Mouse (Mus musculus) forebrain, embryonic 15.5 days (tissue): ENCODE data around the gene Uts2b. TPM values are rescaled to one million over a fixed set of nuclear protein-coding genes. Genes with fewer than 3 reads are reported as not detected.
"Not testable (repeated sequence)": the region's sequence is repeated elsewhere in the genome, so short reads cannot be mapped to it uniquely, and the experiment has no call there.

Source experiments
- ATAC-seq: fragments of 200-750 bp; cut with Nextera tagmentation; replicated peaks from 2 replicates; pipeline ENCODE4 v1.8.0; 2017; ENCODE audit warnings: mild to moderate bottlenecking, moderate TSS enrichment, moderate library complexity
- H3K27ac ChIP-seq: fragments of 300-500 bp; sonication (generic); replicated peaks from 2 replicates; pipeline ENCODE4 v1.5.1; 2015; ENCODE audit warnings: mild to moderate bottlenecking, inconsistent platforms
- H3K27me3 ChIP-seq: fragments of 300-500 bp; sonication (generic); 2 replicates; pipeline ENCODE4 v1.6.1; 2015; ENCODE audit warnings: inconsistent platforms
- H3K36me3 ChIP-seq: fragments of 300-500 bp; sonication (generic); 2 replicates; pipeline ENCODE4 v1.6.1; 2015; ENCODE audit warnings: mild to moderate bottlenecking, inconsistent platforms
- H3K4me1 ChIP-seq: fragments of 300-500 bp; sonication (generic); 2 replicates; pipeline ENCODE4 v1.6.1; 2015; ENCODE audit warnings: inconsistent platforms
- H3K4me2 ChIP-seq: fragments of 300-500 bp; sonication (generic); replicated peaks from 2 replicates; pipeline ENCODE4 v1.6.1; 2015; ENCODE audit warnings: mild to moderate bottlenecking, inconsistent platforms
- H3K4me3 ChIP-seq: fragments of 300-500 bp; sonication (generic); 2 replicates; pipeline ENCODE4 v1.5.1; 2015; ENCODE audit warnings: mild to moderate bottlenecking, inconsistent platforms
- H3K9ac ChIP-seq: fragments of 300-500 bp; sonication (generic); replicated peaks from 2 replicates; pipeline ENCODE4 v1.6.1; 2015; ENCODE audit warnings: mild to moderate bottlenecking, inconsistent platforms
- H3K9me3 ChIP-seq: fragments of 300-500 bp; sonication (generic); 2 replicates; pipeline ENCODE4 v1.6.1; 2016; ENCODE audit warnings: inconsistent platforms
- WGBS: fragments of 180-500 bp; shearing (Covaris S2); methylation state at CpG from one replicate; pipeline ENCODE4 v1.1.7; 2015; ENCODE audit warnings: mixed read lengths; 5-methylcytosine and 5-hydroxymethylcytosine counted together
- polyA plus RNA-seq: library from polyadenylated mRNA; unstranded; fragments of >200 nt; fragmentation: Nextera tagmentation; extraction: Ambion mirVana; gene quantifications from 2 replicates; pipeline ENCODE4 v1.2.1, GENCODE M21; 2015

Gene Uts2b
- polyA plus RNA-seq, 1 experiment from 2014 or later = not detected

GRCm38 (mm10) chr16:27360059-27360458, 10.0 kb downstream of the Uts2b start:
- H3K36me3 ChIP-seq = no peaks in the 10 kb centered on the region
- no peaks in the 10 kb centered on the region for H3K27me3 ChIP-seq
- no peaks in the 10 kb centered on the region for H3K4me1 ChIP-seq
- 97% methylated on average over 1 of the region's 1 CpGs for WGBS
- H3K4me3 ChIP-seq = no peak overlapping the region
- no peaks in the 10 kb centered on the region for H3K9me3 ChIP-seq
- no peak overlapping the region for H3K4me2 ChIP-seq
- no peak overlapping the region for H3K9ac ChIP-seq
- no peak overlapping the region for H3K27ac ChIP-seq
- ATAC-seq = no peak

- no peaks in the 10 kb centered on the region for H3K9me3 ChIP-seq
- H3K36me3 ChIP-seq = no peaks in the 10 kb centered on the region
- no peak overlapping the region for H3K27ac ChIP-seq
- WGBS = 88% methylated on average over 2 of the region's 2 CpGs
- no peak overlapping the region for H3K4me2 ChIP-seq
- H3K4me3 ChIP-seq = no peak overlapping the region
- no peak overlapping the region for H3K9ac ChIP-seq
- H3K4me1 ChIP-seq = no peaks in the 10 kb centered on the region
- ATAC-seq = no peak
- no peaks in the 10 kb centered on the region for H3K27me3 ChIP-seq
Observed at GRCm38 (mm10) chr16:27354464-27354863, 15.6 kb downstream of the Uts2b start.

GRCm38 (mm10) chr16:27349878-27350532, 20.0 kb downstream of the Uts2b start:
- no peak overlapping the region for H3K4me3 ChIP-seq
- H3K27ac ChIP-seq = no peak overlapping the region
- no peak overlapping the region for H3K4me2 ChIP-seq
- H3K4me1 ChIP-seq = no peaks in the 10 kb centered on the region
- WGBS = 88% methylated on average over 7 of the region's 7 CpGs
- H3K27me3 ChIP-seq = no peaks in the 10 kb centered on the region
- no peak overlapping the region for H3K9ac ChIP-seq
- no peaks in the 10 kb centered on the region for H3K9me3 ChIP-seq
- no peak for ATAC-seq
- no peaks in the 10 kb centered on the region for H3K36me3 ChIP-seq

GRCm38 (mm10) chr16:27349235-27349634, 20.8 kb downstream of the Uts2b start:
- Histone ChIP-seq H3K4me1 (no peaks in the 10 kb centered on the region), H3K27ac (no peak overlapping the region), H3K9me3 (no peaks in the 10 kb centered on the region), H3K4me2 (no peak overlapping the region), H3K27me3 (no peaks in the 10 kb centered on the region), H3K4me3 (no peak overlapping the region), H3K9ac (no peak overlapping the region), H3K36me3 (no peaks in the 10 kb centered on the region)
- ATAC-seq = no peak
- 87% methylated on average over 2 of the region's 2 CpGs for WGBS

GRCm38 (mm10) chr16:27348359-27348758, 21.7 kb downstream of the Uts2b start:
- H3K4me1 ChIP-seq = no peaks in the 10 kb centered on the region
- WGBS = 83% methylated on average over 1 of the region's 1 CpGs
- H3K9ac ChIP-seq = no peak overlapping the region
- H3K4me3 ChIP-seq = no peak overlapping the region
- H3K27me3 ChIP-seq = no peaks in the 10 kb centered on the region
- no peaks in the 10 kb centered on the region for H3K36me3 ChIP-seq
- H3K27ac ChIP-seq = no peak overlapping the region
- H3K9me3 ChIP-seq = no peaks in the 10 kb centered on the region
- no peak for ATAC-seq
- H3K4me2 ChIP-seq = no peak overlapping the region

- H3K4me1 ChIP-seq = no peaks in the 10 kb centered on the region
- no peak overlapping the region for H3K4me2 ChIP-seq
- ATAC-seq = no peak
- no peak overlapping the region for H3K9ac ChIP-seq
- H3K9me3 ChIP-seq = no peaks in the 10 kb centered on the region
- 85% methylated on average over 3 of the region's 3 CpGs for WGBS
- no peak overlapping the region for H3K4me3 ChIP-seq
- no peaks in the 10 kb centered on the region for H3K27me3 ChIP-seq
- no peaks in the 10 kb centered on the region for H3K36me3 ChIP-seq
- H3K27ac ChIP-seq = no peak overlapping the region
Observed at GRCm38 (mm10) chr16:27347521-27347920, 22.5 kb downstream of the Uts2b start.

GRCm38 (mm10) chr16:27326463-27326862, 43.6 kb downstream of the Uts2b start:
- Histone ChIP-seq H3K9ac (no peak overlapping the region), H3K27ac (no peak overlapping the region), H3K36me3 (no peaks in the 10 kb centered on the region), H3K4me1 (no peaks in the 10 kb centered on the region), H3K4me3 (no peak overlapping the region), H3K27me3 (no peaks in the 10 kb centered on the region), H3K9me3 (no peaks in the 10 kb centered on the region), H3K4me2 (no peak overlapping the region)
- 95% methylated on average over 2 of the region's 2 CpGs for WGBS
- ATAC-seq = no peak

GRCm38 (mm10) chr16:27322047-27322446, 48.0 kb downstream of the Uts2b start:
- Histone ChIP-seq H3K4me2 (no peak overlapping the region), H3K4me1 (no peaks in the 10 kb centered on the region), H3K9ac (no peak overlapping the region), H3K9me3 (no peaks in the 10 kb centered on the region), H3K36me3 (no peaks in the 10 kb centered on the region), H3K27ac (no peak overlapping the region), H3K4me3 (no peak overlapping the region), H3K27me3 (no peaks in the 10 kb centered on the region)
- no peak for ATAC-seq

- 75% methylated on average over 1 of the region's 1 CpGs for WGBS
- H3K9me3 ChIP-seq = no peaks in the 10 kb centered on the region
- no peak overlapping the region for H3K27ac ChIP-seq
- no peaks in the 10 kb centered on the region for H3K36me3 ChIP-seq
- H3K27me3 ChIP-seq = no peaks in the 10 kb centered on the region
- no peaks in the 10 kb centered on the region for H3K4me1 ChIP-seq
- no peak overlapping the region for H3K9ac ChIP-seq
- no peak for ATAC-seq
- no peak overlapping the region for H3K4me2 ChIP-seq
- no peak overlapping the region for H3K4me3 ChIP-seq
Observed at GRCm38 (mm10) chr16:27319099-27319498, 50.9 kb downstream of the Uts2b start.

- not testable (repeated sequence) for H3K9ac ChIP-seq, H3K4me3 ChIP-seq, H3K9me3 ChIP-seq, H3K27me3 ChIP-seq, H3K36me3 ChIP-seq, H3K27ac ChIP-seq, H3K4me2 ChIP-seq, H3K4me1 ChIP-seq, ATAC-seq
- 83% methylated on average over 4 of the region's 4 CpGs for WGBS
Observed at GRCm38 (mm10) chr16:27307189-27307588, 62.9 kb downstream of the Uts2b start, which contains the start of gene Ostn. Ostn (plus strand) TSS chr16:27307489.

Other genes with a start within 250 kb of the Uts2b start
- gene Ostn, start 62.8 kb downstream of the Uts2b start, polyA plus RNA-seq = not detected in 2 replicates
- 47.5 and 49.2 TPM in 2 replicates for gene Ccdc50, start 18.6 kb upstream of the Uts2b start, polyA plus RNA-seq